Mouse (Mus musculus): ENCODE data around the gene Gtf2h5.

DNA sequence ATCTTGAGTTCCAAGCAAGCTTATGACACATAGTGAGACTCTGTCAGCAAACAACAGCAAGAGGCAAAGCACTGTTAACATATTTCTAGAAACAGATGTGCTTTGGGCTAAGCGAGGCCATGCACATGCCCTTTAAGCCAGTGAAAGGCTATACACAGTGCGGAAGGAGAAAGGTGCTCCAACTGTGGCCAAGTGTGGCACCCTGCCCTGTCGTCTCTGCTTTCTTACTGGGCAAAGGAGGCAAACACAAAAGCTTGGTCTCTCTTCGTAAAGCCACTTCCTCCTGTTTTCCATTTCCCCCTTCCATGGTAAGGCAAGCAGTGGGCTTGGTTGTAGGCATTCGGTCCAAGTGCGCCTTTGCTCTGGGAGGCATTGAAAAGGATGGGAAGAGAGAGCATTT, 24.0 kb downstream of the Gtf2h5 start:
- no peak for TF ChIP-seq CTCF (IDR thresholded peaks at IDR 0.05; ENCODE audit: extremely low read depth, insufficient read length, insufficient replicate concordance, low read depth, low read length)
- TF ChIP-seq POLR2A (IDR thresholded peaks at IDR 0.05; ENCODE audit: low read depth, low read length) = no peak

Data from small intestine, adult 2 months (tissue).